9 mouse cellular contexts compared by ENCODE assay signal in the genomic region with DNA sequence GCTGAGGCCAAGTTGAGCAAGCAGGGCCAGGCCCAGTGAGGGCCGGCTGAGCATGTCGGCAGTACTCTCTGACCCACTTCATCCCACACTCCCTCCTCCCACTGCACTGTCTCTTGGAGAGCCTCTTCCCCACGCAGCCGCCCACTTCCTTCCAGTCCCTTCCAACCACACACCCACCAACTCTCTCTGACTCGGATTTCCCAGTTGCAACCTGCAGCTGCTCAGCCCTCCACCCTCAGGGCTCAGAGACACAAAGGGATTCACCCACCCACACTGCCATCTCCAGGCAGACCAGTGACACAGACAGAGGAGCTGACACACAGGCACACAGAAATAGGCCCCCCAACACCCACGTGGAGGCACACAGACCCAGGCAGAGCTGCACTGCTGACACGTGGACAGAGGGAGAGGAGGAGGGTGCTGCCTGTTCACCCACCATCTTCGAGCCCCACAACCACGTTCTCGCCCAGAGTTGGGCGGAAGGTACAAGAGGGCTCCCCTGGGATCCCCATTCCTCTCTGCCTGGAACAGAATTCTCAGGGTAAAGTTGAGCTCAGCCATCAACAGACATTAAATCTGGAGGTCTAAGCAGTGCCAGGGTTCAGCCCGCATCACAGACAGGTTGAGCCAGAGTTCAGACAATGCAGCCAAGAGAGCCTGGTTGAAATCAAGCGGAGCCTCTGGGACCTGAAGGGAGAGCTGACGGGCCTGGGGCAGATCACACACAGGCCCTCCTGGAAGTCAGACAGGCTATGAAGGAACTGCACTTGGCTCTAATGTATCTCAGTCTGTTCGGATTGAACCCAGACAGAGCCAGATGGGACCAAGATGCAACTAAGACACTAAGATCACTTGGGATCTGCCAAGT. TPM values are rescaled to one million over a fixed set of nuclear protein-coding genes. Genes with fewer than 3 reads are reported as not detected.
A peak's percentile ranks its signal among the peaks of the same experiment; 100 is the strongest.
DNase-seq lines count a peak whose midpoint lies in the region; ATAC-seq and TF ChIP-seq lines count a peak whose summit lies in the region.
"Had no signal": no experiment of that assay in that cellular context is flagged by ENCODE, and none has a peak within 500 bp of the region (broad histone marks: within the 10 kb centered on the region; RNA-seq: fewer than 3 reads in every experiment).

No protein-coding gene starts in this region.

- intact Hi-C loops in heart, postnatal 25 days (cut with DNase I) = loop anchor here (2.0 kb wide), 1 partner anchor 15 kb away; a partner anchor contains a TSS

- no peak for TF ChIP-seq POLR2A in MEL (IDR thresholded peaks at IDR 0.05; ENCODE audit: control insufficient read depth in 1 of 2, insufficient read depth in 1 of 2, low read depth in 1 of 2, low read length in 2 of 2, poor library complexity in 1 of 2)

- H3K27ac ChIP-seq in forebrain, embryonic 15.5 days (replicated peaks) = 0 out of 2 replicates have a peak overlapping the region, but pooled peaks have one; percentile 21
- H3K27ac ChIP-seq in forebrain, embryonic 16.5 days (ENCODE audit: low read length) = no peak overlapping the region
- H3K27ac ChIP-seq in MEL (ENCODE audit: control insufficient read depth, low read depth, low read length) = no peak overlapping the region
- H3K27ac ChIP-seq in embryonic facial prominence, embryonic 15.5 days (replicated peaks) = peak overlapping the region; percentile 45; the same call in 1 of the 2 replicates
- H3K27ac ChIP-seq: midbrain, embryonic 12.5 days had no signal

- 72% methylated on average over 15 of the region's 15 CpGs for WGBS in forebrain, embryonic 15.5 days
- 77% methylated on average over 15 of the region's 15 CpGs for WGBS in forebrain, embryonic 16.5 days
- WGBS in embryonic facial prominence, embryonic 15.5 days = 46% methylated on average over 15 of the region's 15 CpGs

- no peaks in the 10 kb centered on the region for H3K79me2 ChIP-seq in MEL (ENCODE audit: control insufficient read depth, insufficient read depth, low read length, poor library complexity)

- DNase-seq in MEL (ENCODE audit: low read depth, low spot score) = peak; percentile 28
- DNase-seq in heart, postnatal 25 days (ENCODE audit: low spot score) = peak; percentile 53
- peak; percentile 68 to 71 for DNase-seq in layer of hippocampus, postnatal 36 days
- peak; percentile 66 for DNase-seq in lung, postnatal 25 days (ENCODE audit: low spot score)
- DNase-seq in thymus, postnatal 14 days = peak; percentile 73

- ATAC-seq in forebrain, embryonic 15.5 days (replicated peaks) = no peak
- no peak for ATAC-seq in forebrain, embryonic 16.5 days
- peak; percentile 41; the same call in 1 of the 2 replicates for ATAC-seq in embryonic facial prominence, embryonic 15.5 days (ENCODE audit: insufficient number of reproducible peaks, low FRiP score, low TSS enrichment, low read depth)

- no peak overlapping the region for H3K4me2 ChIP-seq in forebrain, embryonic 15.5 days (replicated peaks)
- H3K4me2 ChIP-seq in forebrain, embryonic 16.5 days (ENCODE audit: low read length) = no peak overlapping the region
- no peak overlapping the region for H3K4me2 ChIP-seq in embryonic facial prominence, embryonic 15.5 days (replicated peaks)
- H3K4me2 ChIP-seq: midbrain, embryonic 12.5 days had no signal

- no peaks in the 10 kb centered on the region for H3K27me3 ChIP-seq in forebrain, embryonic 15.5 days
- H3K27me3 ChIP-seq in forebrain, embryonic 16.5 days (replicated peaks; ENCODE audit: control insufficient read depth, insufficient read depth, low read length) = no peaks in the 10 kb centered on the region
- no peaks in the 10 kb centered on the region for H3K27me3 ChIP-seq in MEL (ENCODE audit: control insufficient read depth in 1 of 2, insufficient read depth in 2 of 2, low read length in 2 of 2)
- no peaks in the 10 kb centered on the region for H3K27me3 ChIP-seq in embryonic facial prominence, embryonic 15.5 days
- H3K27me3 ChIP-seq: midbrain, embryonic 12.5 days had no signal

- no peaks in the 10 kb centered on the region for H3K9me3 ChIP-seq in forebrain, embryonic 15.5 days
- no peaks in the 10 kb centered on the region for H3K9me3 ChIP-seq in forebrain, embryonic 16.5 days (ENCODE audit: control insufficient read depth, low read length)
- H3K9me3 ChIP-seq in MEL (replicated peaks; ENCODE audit: insufficient read depth, low read length) = no peaks in the 10 kb centered on the region
- H3K9me3 ChIP-seq in embryonic facial prominence, embryonic 15.5 days (replicated peaks) = no peaks in the 10 kb centered on the region
- H3K9me3 ChIP-seq: midbrain, embryonic 12.5 days had no signal

- no peak overlapping the region for H3K9ac ChIP-seq in forebrain, embryonic 15.5 days (replicated peaks)
- H3K9ac ChIP-seq in forebrain, embryonic 16.5 days (replicated peaks; ENCODE audit: low read depth, low read length) = no peak overlapping the region
- H3K9ac ChIP-seq in MEL (ENCODE audit: control insufficient read depth, low read depth, low read length, poor library complexity, severe bottlenecking) = no peak overlapping the region
- no peak overlapping the region for H3K9ac ChIP-seq in embryonic facial prominence, embryonic 15.5 days
- H3K9ac ChIP-seq: midbrain, embryonic 12.5 days had no signal

- H3K4me1 ChIP-seq in forebrain, embryonic 15.5 days = peaks cover 15% of the 10 kb centered on the region
- peaks cover 25% of the 10 kb centered on the region for H3K4me1 ChIP-seq in forebrain, embryonic 16.5 days (replicated peaks; ENCODE audit: control insufficient read depth, insufficient read depth, low read length)
- no peaks in the 10 kb centered on the region for H3K4me1 ChIP-seq in MEL (ENCODE audit: control insufficient read depth in 1 of 2, insufficient read depth in 2 of 2, low read length in 2 of 2)
- H3K4me1 ChIP-seq in embryonic facial prominence, embryonic 15.5 days = peaks cover 14% of the 10 kb centered on the region; the same call in 1 of the 2 replicates
- H3K4me1 ChIP-seq: midbrain, embryonic 12.5 days had no signal

- TF ChIP-seq RAD21 in MEL (IDR thresholded peaks at IDR 0.05; ENCODE audit: low read depth, low read length) = peak; percentile 33

- H3K4me3 ChIP-seq in forebrain, embryonic 15.5 days = no peak overlapping the region
- no peak overlapping the region for H3K4me3 ChIP-seq in forebrain, embryonic 16.5 days (replicated peaks; ENCODE audit: low read length)
- H3K4me3 ChIP-seq in MEL (ENCODE audit: control insufficient read depth in 1 of 2, insufficient read depth in 1 of 2, low read depth in 2 of 2, low read length in 2 of 2) = no peak overlapping the region
- no peak overlapping the region for H3K4me3 ChIP-seq in embryonic facial prominence, embryonic 15.5 days (replicated peaks)
- H3K4me3 ChIP-seq: midbrain, embryonic 12.5 days had no signal

- peaks cover 14% of the 10 kb centered on the region for H3K36me3 ChIP-seq in forebrain, embryonic 15.5 days
- peaks cover 7% of the 10 kb centered on the region for H3K36me3 ChIP-seq in forebrain, embryonic 16.5 days (ENCODE audit: control insufficient read depth, insufficient read depth)
- no peaks in the 10 kb centered on the region for H3K36me3 ChIP-seq in MEL (ENCODE audit: control insufficient read depth in 1 of 2, insufficient read depth in 2 of 2, low read length in 2 of 2)
- peaks cover 7% of the 10 kb centered on the region for H3K36me3 ChIP-seq in embryonic facial prominence, embryonic 15.5 days

- TF ChIP-seq EP300 in MEL (IDR thresholded peaks at IDR 0.05; ENCODE audit: low read depth in 1 of 2, low read length in 2 of 2) = no peak

- peak in 2 of 3 experiments; percentile 27 to 45; a peak in 3 of 6 replicates for TF ChIP-seq CTCF in MEL (IDR thresholded peaks at IDR 0.05 in 2 of 3, conservative IDR thresholded peaks at IDR 0.05 in 1 of 3; ENCODE audit: control insufficient read depth in 1 of 3, insufficient read depth in 1 of 3, low read depth in 2 of 3, low read length in 3 of 3, poor library complexity in 1 of 3, severe bottlenecking in 1 of 3)

RNA-seq across cellular contexts. Expression of a gene that starts 7.9 kb away (rescaled TPM):
- polyA plus RNA-seq in forebrain, embryonic 15.5 days (2015; fragmentation: Nextera tagmentation; extraction: Ambion mirVana) = 19.2 and 21.3 TPM in 2 replicates
- polyA plus RNA-seq in forebrain, embryonic 16.5 days (2015; fragmentation: Nextera tagmentation; extraction: Ambion mirVana) = 17.8 and 22.2 TPM in 2 replicates
- total RNA-seq in MEL (2012; rRNA removed) = 44.4 and 47.8 TPM in 2 replicates
- polyA plus RNA-seq in MEL (2012; ENCODE audit: insufficient read depth in 1 of 2, insufficient read length in 2 of 2, low read depth in 1 of 2, low replicate concordance in 2 of 2, missing spikeins in 1 of 2) = 100 to 1,000 TPM in 1 of 2 experiments, not detected in 1; 121 TPM
- 58.9 and 69.6 TPM in 2 replicates for polyA plus RNA-seq in embryonic facial prominence, embryonic 15.5 days (2015; fragmentation: Nextera tagmentation; extraction: Ambion mirVana)
- total RNA-seq in heart, postnatal 25 days (2021) = 10 to 100 TPM; 61.4 to 68.7 TPM
- total RNA-seq in layer of hippocampus, postnatal 36 days (2021) = 10 to 100 TPM; 64.3 to 64.7 TPM

RNA-seq across cellular contexts. Expression of a gene that starts 8.2 kb away (rescaled TPM):
- 34.5 and 37.4 TPM in 2 replicates for polyA plus RNA-seq in forebrain, embryonic 15.5 days (2015; fragmentation: Nextera tagmentation; extraction: Ambion mirVana)
- 37.9 and 50.8 TPM in 2 replicates for polyA plus RNA-seq in forebrain, embryonic 16.5 days (2015; fragmentation: Nextera tagmentation; extraction: Ambion mirVana)
- total RNA-seq in MEL (2012; rRNA removed) = 0.03 and 0.15 TPM in 2 replicates
- polyA plus RNA-seq in MEL (2012; ENCODE audit: insufficient read depth in 1 of 2, insufficient read length in 2 of 2, low read depth in 1 of 2, low replicate concordance in 2 of 2, missing spikeins in 1 of 2) = under 1 TPM in 1 of 2 experiments, not detected in 1; 0.56 TPM
- 4.3 and 6.9 TPM in 2 replicates for polyA plus RNA-seq in embryonic facial prominence, embryonic 15.5 days (2015; fragmentation: Nextera tagmentation; extraction: Ambion mirVana)
- under 1 TPM; 0.39 to 0.42 TPM for total RNA-seq in heart, postnatal 25 days (2021)
- total RNA-seq in layer of hippocampus, postnatal 36 days (2021) = 100 to 1,000 TPM; 342 to 346 TPM

RNA-seq across cellular contexts. Expression of a gene that starts 15.8 kb away (rescaled TPM):
- polyA plus RNA-seq in forebrain, embryonic 15.5 days (2015; fragmentation: Nextera tagmentation; extraction: Ambion mirVana) = 7.4 TPM in 2 replicates
- polyA plus RNA-seq in forebrain, embryonic 16.5 days (2015; fragmentation: Nextera tagmentation; extraction: Ambion mirVana) = 7.3 and 10.7 TPM in 2 replicates
- 0.59 and 1.4 TPM in 2 replicates for total RNA-seq in MEL (2012; rRNA removed)
- under 1 TPM in 1 of 2 experiments, not detected in 1; 0.75 TPM for polyA plus RNA-seq in MEL (2012; ENCODE audit: insufficient read depth in 1 of 2, insufficient read length in 2 of 2, low read depth in 1 of 2, low replicate concordance in 2 of 2, missing spikeins in 1 of 2)
- polyA plus RNA-seq in embryonic facial prominence, embryonic 15.5 days (2015; fragmentation: Nextera tagmentation; extraction: Ambion mirVana) = 24.8 and 25.2 TPM in 2 replicates
- total RNA-seq in heart, postnatal 25 days (2021) = 10 to 100 TPM; 15.4 to 16.0 TPM
- 1 to 10 TPM; 8.3 to 8.6 TPM for total RNA-seq in layer of hippocampus, postnatal 36 days (2021)

RNA-seq across cellular contexts. Expression of a gene that starts 30.8 kb away (rescaled TPM):
- polyA plus RNA-seq in forebrain, embryonic 15.5 days (2015; fragmentation: Nextera tagmentation; extraction: Ambion mirVana) = not detected in 2 replicates
- polyA plus RNA-seq in forebrain, embryonic 16.5 days (2015; fragmentation: Nextera tagmentation; extraction: Ambion mirVana) = not detected in 2 replicates
- total RNA-seq in MEL (2012; rRNA removed) = 0.73 and 0.88 TPM in 2 replicates
- 1 to 10 TPM in 1 of 2 experiments, not detected in 1; 1.3 TPM for polyA plus RNA-seq in MEL (2012; ENCODE audit: insufficient read depth in 1 of 2, insufficient read length in 2 of 2, low read depth in 1 of 2, low replicate concordance in 2 of 2, missing spikeins in 1 of 2)
- not detected in 2 replicates for polyA plus RNA-seq in embryonic facial prominence, embryonic 15.5 days (2015; fragmentation: Nextera tagmentation; extraction: Ambion mirVana)
- 1 to 10 TPM; 2.0 to 3.6 TPM for total RNA-seq in heart, postnatal 25 days (2021)
- 1 to 10 TPM; 2.4 to 2.9 TPM for total RNA-seq in layer of hippocampus, postnatal 36 days (2021)
- polyA plus RNA-seq: midbrain, embryonic 12.5 days had no signal

RNA-seq across cellular contexts. Expression of a gene that starts 39.7 kb away (rescaled TPM):
- polyA plus RNA-seq in forebrain, embryonic 15.5 days (2015; fragmentation: Nextera tagmentation; extraction: Ambion mirVana) = 22.4 and 24.8 TPM in 2 replicates
- polyA plus RNA-seq in forebrain, embryonic 16.5 days (2015; fragmentation: Nextera tagmentation; extraction: Ambion mirVana) = 19.8 and 20.7 TPM in 2 replicates
- 9.2 and 10.3 TPM in 2 replicates for total RNA-seq in MEL (2012; rRNA removed)
- 10 to 100 TPM in 1 of 2 experiments, not detected in 1; 55.9 TPM for polyA plus RNA-seq in MEL (2012; ENCODE audit: insufficient read depth in 1 of 2, insufficient read length in 2 of 2, low read depth in 1 of 2, low replicate concordance in 2 of 2, missing spikeins in 1 of 2)
- 26.3 and 27.0 TPM in 2 replicates for polyA plus RNA-seq in embryonic facial prominence, embryonic 15.5 days (2015; fragmentation: Nextera tagmentation; extraction: Ambion mirVana)
- total RNA-seq in heart, postnatal 25 days (2021) = 10 to 100 TPM; 18.8 to 21.1 TPM
- total RNA-seq in layer of hippocampus, postnatal 36 days (2021) = 10 to 100 TPM; 46.2 to 46.9 TPM

Comparison
In these comparisons a context has a peak if more than half of its experiments do, and no peak if none do; other contexts are left out.
1. H3K27ac ChIP-seq: peak in forebrain, embryonic 15.5 days (single experiment) and embryonic facial prominence, embryonic 15.5 days (single experiment); none in forebrain, embryonic 16.5 days (single experiment) and MEL (single experiment).
2. Peak in every context shown above with its lines, with median percentiles within 50 percentile points of each other: DNase-seq.